Mouse (Mus musculus): Measurements from ENCODE around the gene Cd44.

DNA sequence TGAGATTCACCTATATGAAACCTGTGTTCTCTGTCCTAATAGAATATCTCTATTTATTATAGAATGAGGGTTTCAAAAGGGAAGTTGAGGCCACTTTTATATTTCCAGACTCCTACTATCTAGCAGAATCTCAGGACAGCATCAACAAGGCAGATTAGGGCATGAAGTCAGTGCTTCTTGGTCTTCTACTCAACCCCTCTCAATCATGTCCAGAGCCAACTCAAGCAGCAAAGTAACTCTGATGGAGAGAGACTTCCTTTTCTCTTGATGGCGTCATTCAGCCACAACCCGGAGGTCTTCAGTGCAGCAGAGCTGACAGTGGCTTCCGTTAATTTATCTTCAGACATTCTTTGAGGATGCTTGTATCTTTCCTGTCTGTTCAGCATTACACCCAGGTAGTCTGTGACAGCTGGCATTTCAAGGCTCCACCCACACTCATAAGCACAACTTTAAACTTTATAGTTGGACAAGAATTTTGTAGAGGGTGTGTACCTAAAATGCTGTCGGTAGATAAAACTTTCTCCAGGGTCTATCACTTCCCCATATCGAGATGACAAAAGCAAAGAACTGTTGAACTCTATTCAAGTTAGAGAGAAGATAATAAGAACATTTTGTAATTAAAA lies 52.5 kb downstream of the Cd44 start:
- no peak for TF ChIP-seq CTCF (IDR thresholded peaks at IDR 0.05; ENCODE audit: control insufficient read depth, insufficient read depth, insufficient replicate concordance, low read depth, low read length)
- no peak for TF ChIP-seq POLR2A (IDR thresholded peaks at IDR 0.05; ENCODE audit: control insufficient read depth, low read depth, low read length)
